Comparison of ENCODE assay signal across 8 mouse cellular contexts in the genomic region with DNA sequence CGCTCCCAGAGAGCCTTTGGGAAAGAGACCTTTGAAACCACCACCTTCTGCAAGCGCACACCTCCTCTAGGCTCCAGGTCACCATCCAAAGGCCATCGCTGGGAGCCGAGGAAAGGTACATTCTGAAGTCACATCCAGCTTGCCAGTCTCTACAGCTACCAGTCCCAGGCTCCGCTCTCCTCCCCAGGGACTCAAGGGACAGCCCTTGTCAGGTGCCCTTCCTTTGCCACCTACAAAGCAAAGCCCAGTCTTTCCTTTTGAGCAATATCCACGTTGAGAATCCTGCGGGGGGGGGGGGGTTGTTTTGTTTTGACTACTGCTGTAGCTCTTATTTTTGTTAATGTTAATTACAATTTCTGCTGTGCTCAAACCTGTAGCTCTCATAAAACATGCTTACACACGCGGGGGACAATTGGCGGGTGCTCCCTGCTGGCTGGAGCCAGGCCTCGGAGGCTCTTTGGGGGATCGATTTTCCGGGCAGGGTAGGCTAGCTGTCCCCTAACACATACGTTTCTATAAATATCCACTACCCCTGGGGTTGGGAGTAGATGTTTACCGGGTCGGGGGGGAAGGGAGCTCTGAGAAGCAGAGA. TPM values are rescaled to one million over a fixed set of nuclear protein-coding genes. Genes with fewer than 3 reads are reported as not detected.
DNase-seq lines count a peak whose midpoint lies in the region; ATAC-seq lines count a peak whose summit lies in the region.

No protein-coding gene starts in this region.

- WGBS in limb, embryonic 11.5 days: 16% methylated on average over 16 of the region's 16 CpGs

- DNase-seq in CD4-positive, CD25-positive, alpha-beta regulatory T cell, adult 2 months (ENCODE audit: low read depth, low spot score): peak; percentile 32
- DNase-seq in ovary, postnatal 36 days (ENCODE audit: low spot score): peak; percentile 12
- no peak for DNase-seq in ovary, postnatal 14 days (ENCODE audit: low spot score)
- DNase-seq in heart, postnatal 4 days: peak; percentile 42
- DNase-seq in limb, embryonic 11.5 days (ENCODE audit: low spot score): no peak
- DNase-seq in retina, postnatal 1 day: peak; percentile 29
- no peak for DNase-seq in ovary, postnatal 10 days (ENCODE audit: low spot score)

- peak overlapping the region; percentile 89 for H3K4me2 ChIP-seq in limb, embryonic 11.5 days (ENCODE audit: low read depth, severe bottlenecking)

- no peak overlapping the region for H3K27ac ChIP-seq in limb, embryonic 11.5 days (replicated peaks; ENCODE audit: low read depth, low read length)

- H3K27me3 ChIP-seq in limb, embryonic 11.5 days (ENCODE audit: control insufficient read depth, insufficient read depth, low read length): no peaks in the 10 kb centered on the region

- peaks cover 3% of the 10 kb centered on the region; the same call in 1 of the 2 replicates for H3K36me3 ChIP-seq in limb, embryonic 11.5 days (ENCODE audit: control insufficient read depth, insufficient read depth, low read length)

- H3K4me1 ChIP-seq in limb, embryonic 11.5 days (ENCODE audit: control insufficient read depth, insufficient read depth, low read length): peaks cover 14% of the 10 kb centered on the region

- peak overlapping the region; percentile 87 for H3K4me3 ChIP-seq in limb, embryonic 11.5 days (ENCODE audit: low read depth, low read length)

- peak overlapping the region; percentile 99 for H3K9ac ChIP-seq in limb, embryonic 11.5 days (ENCODE audit: low read length)

- H3K9me3 ChIP-seq in limb, embryonic 11.5 days (ENCODE audit: control insufficient read depth, low read length): no peaks in the 10 kb centered on the region

- ATAC-seq in CD4-positive, CD25-positive, alpha-beta regulatory T cell, adult 4 months: no peak
- 0 out of 2 replicates have a peak, but pooled peaks have one; percentile 1 for ATAC-seq in limb, embryonic 11.5 days (ENCODE audit: insufficient number of reproducible peaks, low FRiP score, low TSS enrichment, low read depth)

RNA-seq across cellular contexts. Expression of a gene that starts 2.6 kb away (rescaled TPM):
- polyA plus RNA-seq in CD4-positive, CD25-positive, alpha-beta regulatory T cell, adult 4 months (2017; shearing (Covaris generic)): 10 to 100 TPM in 1 of 2 experiments, 1 to 10 TPM in 1; 9.5 to 14.2 TPM
- 100 to 1,000 TPM; 114 to 130 TPM for total RNA-seq in heart, postnatal 4 days (2021)
- polyA plus RNA-seq in limb, embryonic 11.5 days (2014; fragmentation: Nextera tagmentation; extraction: Ambion mirVana): 10.7 and 11.3 TPM in 2 replicates

Comparison
In these comparisons a context has a peak if more than half of its experiments do, and no peak if none do; other contexts are left out.
1. DNase-seq: peak in CD4-positive, CD25-positive, alpha-beta regulatory T cell, adult 2 months (single experiment), ovary, postnatal 36 days (single experiment), heart, postnatal 4 days (single experiment) and retina, postnatal 1 day (single experiment); none in ovary, postnatal 14 days (single experiment), limb, embryonic 11.5 days (single experiment) and ovary, postnatal 10 days (single experiment).